Mouse (Mus musculus): ENCODE measurements around the gene Scml4. TPM values are rescaled to one million over a fixed set of nuclear protein-coding genes. Genes with fewer than 3 reads are reported as not detected.

Gene Scml4
- polyA plus RNA-seq, 1 experiment from 2014 or later, result 1.5 TPM

DNA sequence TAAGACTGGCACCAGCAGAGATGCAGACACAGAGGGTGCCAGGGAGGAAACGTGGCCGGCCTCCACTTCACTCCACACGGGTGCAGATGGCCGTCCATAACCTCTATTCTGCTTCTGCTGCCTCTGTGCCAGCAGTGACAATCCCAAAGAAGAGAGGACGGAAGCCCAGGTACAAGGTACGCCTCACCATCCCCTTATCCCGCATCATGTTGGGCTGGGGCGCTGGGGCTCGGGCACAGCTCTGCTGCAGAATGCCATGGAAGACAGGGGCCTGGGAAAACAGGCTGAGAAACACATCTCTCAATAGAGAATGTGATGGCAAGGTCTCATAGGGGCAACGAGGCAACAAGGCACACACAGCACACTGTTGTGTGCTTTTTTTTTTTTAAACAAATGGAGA is 51.9 kb downstream of the Scml4 start:
- H3K36me3 ChIP-seq, result no peaks in the 10 kb centered on the region
- no peak overlapping the region for H3K4me3 ChIP-seq (replicated peaks)
- no peaks in the 10 kb centered on the region for H3K27me3 ChIP-seq
- H3K4me1 ChIP-seq, result peaks cover 11% of the 10 kb centered on the region
- no peak for ATAC-seq (replicated peaks; ENCODE audit: low FRiP score)
- H3K4me2 ChIP-seq, result no peak overlapping the region
- H3K27ac ChIP-seq, result no peak overlapping the region
- H3K9ac ChIP-seq, result no peak overlapping the region
- H3K9me3 ChIP-seq (replicated peaks), result no peaks in the 10 kb centered on the region
- WGBS, result 89% methylated on average over 10 of the region's 10 CpGs

DNA sequence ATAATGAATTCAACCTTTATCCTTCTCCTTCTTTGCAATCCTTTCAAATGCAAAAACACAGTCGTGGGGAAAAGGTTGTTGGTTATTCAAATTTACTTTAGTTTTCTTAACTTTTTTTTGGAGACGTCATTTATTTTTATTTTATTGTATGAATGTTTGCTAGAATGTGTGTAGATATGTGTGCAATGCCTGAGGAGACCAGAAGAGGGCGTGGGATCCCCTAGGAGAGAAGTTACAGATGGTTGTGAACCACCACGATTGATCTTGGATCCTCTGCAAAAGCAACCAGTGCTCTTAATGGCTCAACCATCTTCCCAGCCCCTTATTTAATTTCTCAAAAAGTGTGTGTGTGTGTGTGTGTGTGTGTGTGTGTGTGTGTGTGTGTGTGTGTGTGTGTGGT is 53.0 kb downstream of the Scml4 start:
- no peaks in the 10 kb centered on the region for H3K36me3 ChIP-seq
- no peak overlapping the region for H3K4me2 ChIP-seq
- H3K9ac ChIP-seq, result no peak overlapping the region
- ATAC-seq (replicated peaks; ENCODE audit: low FRiP score), result no peak
- H3K4me1 ChIP-seq, result peaks cover 11% of the 10 kb centered on the region
- no peak overlapping the region for H3K4me3 ChIP-seq (replicated peaks)
- H3K27me3 ChIP-seq, result no peaks in the 10 kb centered on the region
- H3K9me3 ChIP-seq (replicated peaks), result no peaks in the 10 kb centered on the region
- 54% methylated on average over 4 of the region's 4 CpGs for WGBS
- H3K27ac ChIP-seq, result no peak overlapping the region

DNA sequence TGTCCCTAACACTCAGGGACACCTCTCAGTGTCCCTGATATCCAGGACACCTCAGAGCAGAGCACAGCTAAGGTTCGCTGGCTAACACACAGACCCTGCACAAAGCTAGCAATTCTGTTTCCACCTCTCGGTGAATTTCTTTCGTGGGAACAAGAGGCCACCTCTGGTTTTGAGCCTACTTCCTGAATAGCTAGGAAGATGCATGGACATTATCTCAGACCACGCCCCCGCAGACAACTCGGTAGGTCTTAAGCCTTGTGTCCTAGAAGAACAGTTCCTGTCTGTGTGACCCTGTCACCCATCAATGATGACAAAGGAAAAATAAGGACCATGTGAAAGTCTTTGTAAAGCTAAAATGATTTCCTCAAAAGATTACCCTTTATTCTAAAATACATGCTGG is 54.0 kb downstream of the Scml4 start:
- Histone ChIP-seq H3K27me3 (no peaks in the 10 kb centered on the region), H3K9ac (no peak overlapping the region), H3K27ac (no peak overlapping the region), H3K9me3 (replicated peaks) (no peaks in the 10 kb centered on the region), H3K4me1 (peaks cover 11% of the 10 kb centered on the region), H3K4me3 (replicated peaks) (no peak overlapping the region), H3K4me2 (no peak overlapping the region), H3K36me3 (no peaks in the 10 kb centered on the region)
- 53% methylated on average over 6 of the region's 6 CpGs for WGBS
- no peak for ATAC-seq (replicated peaks; ENCODE audit: low FRiP score)

DNA sequence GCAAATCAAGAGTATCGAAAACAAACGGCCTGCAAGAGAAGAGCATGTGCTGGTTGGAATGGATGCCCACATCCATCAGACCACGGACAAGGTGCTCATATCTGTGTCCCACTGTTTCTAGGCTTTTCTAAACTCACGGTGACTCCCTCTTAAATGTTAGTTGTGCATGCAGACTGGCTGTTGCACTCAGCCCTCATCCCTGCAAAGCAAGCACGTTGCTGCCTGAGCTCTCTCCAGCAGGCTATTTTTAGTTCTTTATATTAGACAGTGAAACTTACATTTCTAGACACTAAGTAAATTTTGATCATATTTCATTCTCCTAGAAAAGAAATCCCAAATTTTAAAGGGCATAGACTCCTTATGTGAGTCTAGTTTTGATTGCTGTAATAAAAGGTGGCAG is 57.2 kb downstream of the Scml4 start:
- no peaks in the 10 kb centered on the region for H3K27me3 ChIP-seq
- no peak overlapping the region for H3K4me3 ChIP-seq (replicated peaks)
- no peak for ATAC-seq (replicated peaks; ENCODE audit: low FRiP score)
- no peak overlapping the region for H3K9ac ChIP-seq
- H3K4me2 ChIP-seq, result no peak overlapping the region
- no peaks in the 10 kb centered on the region for H3K36me3 ChIP-seq
- WGBS, result 79% methylated on average over 5 of the region's 5 CpGs
- peaks cover 6% of the 10 kb centered on the region; the same call in 1 of the 2 replicates for H3K4me1 ChIP-seq
- no peak overlapping the region for H3K27ac ChIP-seq
- no peaks in the 10 kb centered on the region for H3K9me3 ChIP-seq (replicated peaks)

DNA sequence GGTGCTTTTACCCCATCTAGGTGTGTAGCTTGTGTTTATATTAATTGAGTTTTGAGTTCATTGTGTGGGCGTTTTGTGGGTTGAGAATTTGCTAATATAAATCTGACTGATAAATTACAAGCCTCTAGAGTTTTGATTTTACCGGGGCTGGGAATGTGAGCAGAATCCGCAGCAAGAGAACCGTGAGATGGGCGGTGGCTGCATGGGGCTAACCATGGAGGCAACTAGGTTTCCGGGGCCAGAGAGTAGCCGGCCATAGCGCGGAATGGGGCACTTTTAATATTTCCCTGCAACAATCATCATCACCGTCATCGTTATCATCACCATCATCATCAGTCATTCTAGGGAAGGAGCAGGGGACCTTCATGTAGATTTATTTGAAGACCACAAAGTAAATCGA is 59.6 kb downstream of the Scml4 start:
- ATAC-seq (replicated peaks; ENCODE audit: low FRiP score), result no peak
- H3K4me3 ChIP-seq (replicated peaks), result no peak overlapping the region
- WGBS, result 88% methylated on average over 12 of the region's 12 CpGs
- no peaks in the 10 kb centered on the region for H3K27me3 ChIP-seq
- H3K4me2 ChIP-seq, result no peak overlapping the region
- H3K9ac ChIP-seq, result no peak overlapping the region
- H3K9me3 ChIP-seq (replicated peaks), result no peaks in the 10 kb centered on the region
- no peak overlapping the region for H3K27ac ChIP-seq
- no peaks in the 10 kb centered on the region for H3K36me3 ChIP-seq
- no peaks in the 10 kb centered on the region for H3K4me1 ChIP-seq

DNA sequence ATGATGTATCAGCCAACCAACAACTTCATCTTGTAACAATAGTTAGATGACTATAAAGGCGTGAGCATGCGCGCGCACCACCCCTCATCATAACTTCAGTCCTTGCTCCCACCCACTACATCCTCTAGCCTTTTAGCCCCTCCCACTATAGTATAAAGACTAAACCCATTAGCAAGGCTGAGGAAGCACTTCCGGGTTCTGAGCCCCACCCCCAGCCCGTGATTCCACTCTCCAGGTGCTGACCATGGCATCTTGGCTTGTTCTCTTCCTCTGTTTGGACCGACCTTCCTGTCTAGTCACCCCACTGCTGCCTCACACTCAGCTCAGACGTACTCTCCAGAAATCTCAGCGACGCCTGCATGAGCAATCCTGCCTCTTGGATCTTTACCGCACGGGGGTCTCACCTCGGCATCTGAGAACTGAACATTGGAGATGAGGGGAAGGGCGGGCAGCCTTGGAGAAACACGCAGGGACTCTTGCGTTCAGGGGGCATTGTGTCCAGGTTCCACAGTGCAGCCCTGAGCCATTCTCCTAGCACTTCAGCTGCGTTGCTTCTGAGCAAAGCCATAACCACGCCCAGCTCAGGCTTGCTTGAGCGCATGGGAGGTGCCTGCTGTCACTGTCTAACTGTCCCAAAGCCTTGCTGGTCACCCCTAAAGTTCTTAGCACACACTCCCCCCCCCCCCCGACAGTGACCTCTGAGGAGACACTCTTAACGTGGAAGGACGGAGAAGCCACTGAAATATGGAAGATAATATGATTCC is 65.1 kb downstream of the Scml4 start:
- Histone ChIP-seq H3K4me2 (peak overlapping the region; percentile 27), H3K27ac (no peak overlapping the region), H3K36me3 (no peaks in the 10 kb centered on the region), H3K9me3 (replicated peaks) (no peaks in the 10 kb centered on the region), H3K9ac (no peak overlapping the region), H3K27me3 (no peaks in the 10 kb centered on the region), H3K4me3 (replicated peaks) (peak overlapping the region; percentile 4; the same call in 1 of the 2 replicates), H3K4me1 (no peaks in the 10 kb centered on the region)
- WGBS, result 79% methylated on average over 22 of the region's 22 CpGs
- ATAC-seq (replicated peaks; ENCODE audit: low FRiP score), result no peak

DNA sequence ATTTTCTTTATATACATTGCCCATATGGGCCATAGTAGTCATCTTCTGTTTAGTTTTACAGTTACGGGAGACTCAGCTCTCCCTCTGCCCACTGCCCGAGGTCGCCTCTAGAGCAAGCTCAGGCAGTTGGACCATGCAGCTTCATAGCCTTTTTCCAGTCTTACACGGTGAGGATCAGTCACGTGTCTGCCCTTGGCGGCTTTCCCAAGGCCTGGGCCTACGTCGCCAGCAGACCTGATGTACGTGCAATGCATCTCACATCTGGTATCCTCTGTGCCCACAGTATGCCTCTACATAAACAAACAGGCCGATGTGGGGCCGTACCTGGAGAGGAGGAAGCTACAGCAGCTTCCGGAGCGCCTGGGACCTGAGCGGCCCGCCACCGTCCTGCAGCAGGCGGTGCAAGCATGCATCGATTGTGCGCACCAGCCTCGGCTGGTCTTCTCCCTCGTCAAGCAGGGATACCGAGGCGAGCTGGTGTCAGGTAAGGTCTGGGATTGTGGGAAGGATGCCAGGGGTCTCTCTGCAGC is 70.0 kb downstream of the Scml4 start:
- no peak overlapping the region for H3K4me3 ChIP-seq (replicated peaks)
- no peak overlapping the region for H3K27ac ChIP-seq
- H3K4me2 ChIP-seq, result no peak overlapping the region
- H3K27me3 ChIP-seq, result no peaks in the 10 kb centered on the region
- peaks cover 4% of the 10 kb centered on the region; the same call in 1 of the 2 replicates for H3K4me1 ChIP-seq
- no peaks in the 10 kb centered on the region for H3K36me3 ChIP-seq
- H3K9ac ChIP-seq, result no peak overlapping the region
- no peak for ATAC-seq (replicated peaks; ENCODE audit: low FRiP score)
- WGBS, result 88% methylated on average over 23 of the region's 23 CpGs
- no peaks in the 10 kb centered on the region for H3K9me3 ChIP-seq (replicated peaks)

DNA sequence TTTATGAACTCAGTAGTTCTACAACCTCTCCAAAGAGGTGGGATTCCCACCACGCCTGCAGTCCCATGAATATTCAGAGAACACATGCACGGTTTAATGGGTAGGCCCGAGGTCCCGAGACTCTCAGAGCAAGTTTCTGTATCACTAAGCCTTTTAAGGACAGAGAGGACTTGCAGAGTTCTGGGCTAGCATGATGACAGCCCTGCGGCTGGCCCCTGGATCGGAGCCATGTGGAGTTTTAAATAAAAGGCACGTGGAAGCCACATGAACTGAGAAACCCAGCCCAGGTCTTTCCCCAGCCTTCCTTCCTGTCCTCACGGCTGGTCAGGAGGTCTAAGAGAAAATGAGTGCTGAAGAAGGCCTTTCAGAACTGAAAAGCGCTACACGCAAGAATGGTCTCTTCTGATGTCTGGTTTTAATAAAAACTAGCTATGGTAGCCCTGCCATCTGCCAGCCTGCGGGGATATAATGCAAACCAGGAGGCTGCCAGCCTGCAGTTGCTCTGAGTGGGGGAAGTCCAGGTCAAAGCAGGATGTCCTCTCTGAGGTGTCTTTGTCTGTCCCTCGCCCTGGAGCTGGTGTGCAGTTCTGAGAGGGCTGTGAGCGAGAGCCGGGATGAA is 72.8 kb downstream of the Scml4 start:
- Histone ChIP-seq H3K36me3 (no peaks in the 10 kb centered on the region), H3K9me3 (replicated peaks) (no peaks in the 10 kb centered on the region), H3K9ac (no peak overlapping the region), H3K27ac (no peak overlapping the region), H3K4me3 (replicated peaks) (no peak overlapping the region), H3K4me2 (no peak overlapping the region), H3K4me1 (peaks cover 4% of the 10 kb centered on the region; the same call in 1 of the 2 replicates), H3K27me3 (0 out of 2 replicates have a peak, but pooled peaks cover 3% of the 10 kb centered on the region)
- ATAC-seq (replicated peaks; ENCODE audit: low FRiP score), result no peak
- 69% methylated on average over 14 of the region's 14 CpGs for WGBS

DNA sequence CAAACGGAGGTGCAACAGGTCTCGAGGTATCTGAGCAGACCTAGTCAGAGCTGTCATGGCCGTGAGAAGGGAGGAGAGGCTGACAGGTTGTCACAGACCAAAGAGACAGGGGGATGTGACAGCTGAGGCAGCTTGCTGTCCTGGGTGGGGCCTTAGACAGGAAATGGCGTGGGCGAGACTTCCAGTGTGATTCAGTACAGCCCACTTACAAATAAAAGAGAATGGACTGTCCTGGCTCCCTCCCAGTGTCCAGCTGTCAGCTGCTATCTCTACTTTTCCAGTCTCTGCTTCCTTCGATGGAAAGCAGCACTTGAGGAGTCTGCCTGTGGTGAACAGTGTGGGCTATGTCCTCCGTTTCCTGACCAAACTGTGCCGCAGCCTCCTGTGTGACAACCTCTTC is 74.5 kb downstream of the Scml4 start:
- H3K9ac ChIP-seq, result no peak overlapping the region
- no peaks in the 10 kb centered on the region for H3K9me3 ChIP-seq (replicated peaks)
- H3K27me3 ChIP-seq, result 0 out of 2 replicates have a peak, but pooled peaks cover 3% of the 10 kb centered on the region
- H3K27ac ChIP-seq, result no peak overlapping the region
- peaks cover 6% of the 10 kb centered on the region for H3K4me1 ChIP-seq
- no peak overlapping the region for H3K4me2 ChIP-seq
- WGBS, result 63% methylated on average over 8 of the region's 8 CpGs
- H3K36me3 ChIP-seq, result no peaks in the 10 kb centered on the region
- ATAC-seq (replicated peaks; ENCODE audit: low FRiP score), result no peak
- no peak overlapping the region for H3K4me3 ChIP-seq (replicated peaks)

DNA sequence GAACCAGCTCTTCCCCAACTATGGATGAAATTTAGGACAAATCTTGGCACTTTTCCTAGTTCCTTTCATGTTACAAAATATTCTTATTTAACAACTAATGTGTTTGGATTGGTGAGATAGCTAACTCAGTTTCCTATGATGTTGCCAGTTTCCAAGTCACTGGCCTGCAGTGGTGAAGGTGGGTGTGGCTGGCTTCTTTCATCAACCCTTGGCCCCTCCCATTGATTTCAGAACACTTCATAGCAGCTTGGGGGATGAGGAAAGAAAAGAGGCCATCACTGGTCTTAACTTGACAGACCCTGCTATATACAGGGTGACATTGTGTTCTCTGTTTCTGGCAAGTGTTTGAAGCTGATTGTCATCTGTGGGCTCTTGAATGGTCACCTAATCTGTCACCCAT is 76.0 kb downstream of the Scml4 start:
- no peak overlapping the region for H3K9ac ChIP-seq
- 0 out of 2 replicates have a peak, but pooled peaks cover 3% of the 10 kb centered on the region for H3K27me3 ChIP-seq
- no peak overlapping the region for H3K4me3 ChIP-seq (replicated peaks)
- H3K36me3 ChIP-seq, result no peaks in the 10 kb centered on the region
- no peak overlapping the region for H3K27ac ChIP-seq
- no peak for ATAC-seq (replicated peaks; ENCODE audit: low FRiP score)
- H3K4me1 ChIP-seq, result peaks cover 20% of the 10 kb centered on the region
- H3K9me3 ChIP-seq (replicated peaks), result no peaks in the 10 kb centered on the region
- H3K4me2 ChIP-seq, result no peak overlapping the region

DNA sequence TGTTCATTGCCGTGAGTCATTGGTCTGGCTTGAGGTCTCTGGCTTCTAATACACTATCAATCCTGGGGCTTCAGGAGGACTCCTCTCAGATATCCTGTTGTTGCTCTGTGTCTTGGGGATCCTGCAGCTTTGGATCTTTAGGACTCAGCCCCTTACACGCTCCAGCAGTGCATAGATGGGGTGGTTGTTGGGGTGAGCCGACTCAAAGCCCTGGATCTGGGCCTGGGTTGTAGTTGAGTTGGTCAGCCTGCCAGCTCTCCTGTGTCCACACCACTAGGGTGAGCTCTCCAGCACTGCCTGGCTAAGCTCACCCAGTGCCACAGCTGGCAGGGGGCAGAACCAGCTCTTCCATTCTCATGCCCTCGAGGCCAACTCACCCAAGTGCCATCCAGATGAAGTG is 78.2 kb downstream of the Scml4 start:
- H3K4me3 ChIP-seq (replicated peaks), result no peak overlapping the region
- 83% methylated on average over 4 of the region's 4 CpGs for WGBS
- no peak overlapping the region for H3K9ac ChIP-seq
- H3K36me3 ChIP-seq, result no peaks in the 10 kb centered on the region
- ATAC-seq (replicated peaks; ENCODE audit: low FRiP score), result no peak
- H3K9me3 ChIP-seq (replicated peaks), result no peaks in the 10 kb centered on the region
- H3K27me3 ChIP-seq, result 0 out of 2 replicates have a peak, but pooled peaks cover 3% of the 10 kb centered on the region
- H3K27ac ChIP-seq, result no peak overlapping the region
- H3K4me2 ChIP-seq, result no peak overlapping the region
- H3K4me1 ChIP-seq, result peaks cover 28% of the 10 kb centered on the region

DNA sequence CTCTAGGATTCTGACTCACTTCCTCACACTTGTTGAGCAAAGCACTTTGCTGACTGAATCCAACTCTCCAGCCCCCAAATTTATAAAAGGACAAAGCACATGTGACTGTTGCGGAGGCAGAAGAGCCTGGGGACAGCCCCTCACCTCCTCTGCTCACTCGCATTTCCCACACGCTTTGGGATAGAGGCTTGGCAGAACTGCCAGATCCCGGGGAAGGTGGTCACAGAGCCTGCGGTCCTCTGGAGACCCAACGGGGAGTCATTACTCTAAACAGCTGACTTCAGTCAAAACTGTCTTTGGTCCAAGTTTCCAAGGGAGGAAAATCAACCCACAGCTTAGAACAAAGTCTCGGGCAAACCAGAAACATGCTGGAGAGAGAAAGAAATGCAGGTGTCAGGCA is 79.5 kb downstream of the Scml4 start:
- no peaks in the 10 kb centered on the region for H3K36me3 ChIP-seq
- H3K27ac ChIP-seq, result no peak overlapping the region
- no peak for ATAC-seq (replicated peaks; ENCODE audit: low FRiP score)
- H3K9ac ChIP-seq, result no peak overlapping the region
- WGBS, result 58% methylated on average over 7 of the region's 7 CpGs
- H3K27me3 ChIP-seq, result peaks cover 8% of the 10 kb centered on the region; the same call in 1 of the 2 replicates
- H3K4me2 ChIP-seq, result no peak overlapping the region
- no peaks in the 10 kb centered on the region for H3K9me3 ChIP-seq (replicated peaks)
- peaks cover 28% of the 10 kb centered on the region for H3K4me1 ChIP-seq
- H3K4me3 ChIP-seq (replicated peaks), result no peak overlapping the region
